Mouse (Mus musculus): Measurements from ENCODE around the gene Tagap. TPM values are rescaled to one million over a fixed set of nuclear protein-coding genes. Genes with fewer than 3 reads are reported as not detected.
"Not testable (repeated sequence)": the region's sequence is repeated elsewhere in the genome, so short reads cannot be mapped to it uniquely, and the experiment has no call there.

Tagap gene
- total RNA-seq, 2 experiments from 2014 or later = 4.9 to 5.4 TPM

GRCm38 (mm10) chr17:7915791-7916190, 10.0 kb upstream of the Tagap start:
- no peak for DNase-seq

- DNase-seq = no peak
These were observed 8.8 kb upstream of the Tagap start for GRCm38 (mm10) chr17:7916782-7917574.

- no peak for DNase-seq
These were observed 7.4 kb upstream of the Tagap start for GRCm38 (mm10) chr17:7918355-7918754.

DNA sequence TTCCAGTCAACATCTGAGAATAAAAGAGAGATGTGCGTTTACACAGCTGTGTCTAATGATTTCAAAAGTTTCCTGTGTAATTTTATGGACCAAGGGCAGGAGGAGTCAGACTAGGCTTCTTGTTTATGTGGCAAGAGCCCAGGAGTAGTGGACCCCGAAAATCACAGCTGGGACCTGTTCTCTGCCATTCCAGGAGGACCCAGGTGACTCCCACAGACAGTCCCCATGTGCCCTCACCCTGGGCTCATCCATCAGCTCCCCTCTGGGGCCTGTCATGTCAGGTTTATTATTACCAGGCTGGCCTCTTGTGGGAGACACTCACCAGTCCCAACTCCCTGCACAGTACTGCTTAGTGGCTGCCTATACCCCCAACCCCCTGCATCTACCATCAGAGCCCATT, 6.6 kb upstream of the Tagap start:
- no peak for DNase-seq

GRCm38 (mm10) chr17:7922564-7922963, 3.2 kb upstream of the Tagap start:
- DNase-seq = no peak

- no peak for DNase-seq
These were observed 1.5 kb upstream of the Tagap start for GRCm38 (mm10) chr17:7924185-7924725.

DNA sequence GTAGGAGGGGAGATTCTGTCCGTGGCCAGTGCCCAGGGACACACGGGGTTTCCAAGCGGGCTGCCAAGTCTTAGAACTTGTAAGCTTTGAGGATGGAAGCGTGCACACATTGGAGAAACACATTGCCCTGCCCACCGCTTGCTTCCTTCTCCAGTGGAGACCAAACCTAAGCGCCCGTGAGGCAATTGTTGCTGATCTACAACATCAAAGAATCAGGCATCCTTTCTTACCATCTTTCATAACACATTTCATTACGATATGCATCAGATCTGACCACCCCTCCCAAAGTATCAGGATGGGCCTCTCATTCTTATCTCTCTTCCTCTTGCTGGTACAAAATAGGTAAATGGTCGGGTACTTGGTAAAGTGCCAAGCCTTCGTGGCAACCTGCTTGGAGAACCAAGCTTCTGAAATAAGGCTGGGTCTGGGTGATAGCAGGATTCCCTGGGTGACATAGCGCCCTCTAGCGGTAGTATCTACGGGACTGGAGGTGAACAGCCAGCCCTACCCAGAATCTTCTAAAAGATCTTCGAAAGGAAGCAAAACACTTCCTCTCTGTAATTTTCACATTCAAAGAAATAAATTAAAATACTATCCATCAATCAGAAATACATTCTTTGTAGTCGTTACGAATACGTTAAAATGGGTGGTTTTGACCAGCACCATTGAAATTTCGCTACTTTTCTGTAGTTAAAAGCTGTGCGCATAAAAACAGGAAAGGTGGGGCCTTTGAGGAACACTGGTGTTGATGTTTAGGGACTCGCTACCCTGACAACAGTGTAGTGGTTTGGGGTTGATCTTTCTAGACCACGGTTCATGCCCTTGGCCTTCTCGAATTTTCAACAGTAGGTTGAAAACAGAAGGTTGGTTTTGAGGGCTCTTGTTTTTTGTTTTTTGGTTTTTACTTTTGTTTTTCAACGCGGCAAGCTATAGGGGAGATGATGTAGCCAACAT, 2.1 kb downstream of the Tagap start:
- peak; percentile 48 to 51 for DNase-seq

GRCm38 (mm10) chr17:7928662-7929061, 2.9 kb downstream of the Tagap start:
- no peak for DNase-seq

- no peak for DNase-seq
These were observed 3.5 kb downstream of the Tagap start for GRCm38 (mm10) chr17:7929279-7929678.

DNA sequence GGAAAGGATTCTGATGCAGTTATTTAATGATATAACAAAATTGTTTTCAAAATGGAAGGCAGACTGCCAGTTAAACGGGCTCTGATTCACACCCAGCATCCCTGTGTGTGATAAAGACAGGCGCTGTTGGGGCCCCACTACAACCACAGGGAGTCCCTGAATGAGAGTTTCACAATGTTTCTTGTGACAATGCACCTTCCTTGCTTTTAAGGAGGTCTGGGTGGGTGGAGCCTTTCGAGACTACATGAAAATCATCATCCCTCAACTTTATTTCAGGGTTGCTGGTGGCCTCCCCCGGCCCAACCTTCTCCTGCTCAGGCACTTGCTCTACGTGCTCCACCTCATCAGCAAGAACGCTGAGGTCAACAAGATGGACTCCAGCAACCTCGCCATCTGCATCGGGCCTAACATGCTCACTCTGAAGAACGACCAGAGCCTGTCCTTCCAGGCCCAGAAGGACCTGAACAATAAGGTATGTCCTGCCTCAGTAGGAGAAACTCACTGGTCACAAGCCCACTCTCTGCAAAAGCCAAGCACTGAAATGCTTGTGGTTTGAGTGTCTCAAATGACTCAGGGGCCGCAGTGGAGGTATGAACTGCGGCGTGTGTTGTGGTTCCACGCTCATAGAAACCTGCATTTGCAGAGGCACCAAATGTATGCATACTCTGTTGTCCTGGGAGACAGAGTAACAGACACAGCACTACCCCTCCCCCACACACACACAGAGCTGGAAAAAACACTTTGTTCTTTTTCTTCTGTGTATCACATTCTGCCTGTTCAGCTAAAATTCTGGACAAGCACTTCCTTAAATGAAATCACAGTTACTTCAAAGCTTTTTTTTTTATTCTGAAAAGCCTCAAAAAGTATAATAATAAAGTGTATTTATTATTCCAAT, 5.5 kb downstream of the Tagap start:
- no peak for DNase-seq

DNA sequence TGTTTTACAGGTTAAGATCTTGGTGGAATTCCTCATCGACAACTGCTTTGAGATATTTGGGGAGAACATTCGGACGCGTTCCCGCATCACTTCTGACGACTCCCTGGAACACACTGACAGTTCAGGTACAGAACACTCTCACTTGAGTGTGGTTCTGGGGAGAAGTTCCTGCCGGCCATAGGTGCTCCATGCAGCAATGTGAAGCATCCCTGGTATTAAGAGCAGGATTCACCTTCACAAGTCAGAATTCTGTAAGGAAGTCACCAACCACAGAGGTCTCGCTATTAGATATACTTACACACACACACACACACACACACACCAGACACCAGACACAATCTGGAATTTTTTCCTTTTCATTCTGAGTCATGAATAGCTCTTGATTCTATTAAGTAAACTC, 6.3 kb downstream of the Tagap start:
- DNase-seq = not testable (repeated sequence)

GRCm38 (mm10) chr17:7939640-7940039, 13.8 kb downstream of the Tagap start:
- DNase-seq = no peak

DNA sequence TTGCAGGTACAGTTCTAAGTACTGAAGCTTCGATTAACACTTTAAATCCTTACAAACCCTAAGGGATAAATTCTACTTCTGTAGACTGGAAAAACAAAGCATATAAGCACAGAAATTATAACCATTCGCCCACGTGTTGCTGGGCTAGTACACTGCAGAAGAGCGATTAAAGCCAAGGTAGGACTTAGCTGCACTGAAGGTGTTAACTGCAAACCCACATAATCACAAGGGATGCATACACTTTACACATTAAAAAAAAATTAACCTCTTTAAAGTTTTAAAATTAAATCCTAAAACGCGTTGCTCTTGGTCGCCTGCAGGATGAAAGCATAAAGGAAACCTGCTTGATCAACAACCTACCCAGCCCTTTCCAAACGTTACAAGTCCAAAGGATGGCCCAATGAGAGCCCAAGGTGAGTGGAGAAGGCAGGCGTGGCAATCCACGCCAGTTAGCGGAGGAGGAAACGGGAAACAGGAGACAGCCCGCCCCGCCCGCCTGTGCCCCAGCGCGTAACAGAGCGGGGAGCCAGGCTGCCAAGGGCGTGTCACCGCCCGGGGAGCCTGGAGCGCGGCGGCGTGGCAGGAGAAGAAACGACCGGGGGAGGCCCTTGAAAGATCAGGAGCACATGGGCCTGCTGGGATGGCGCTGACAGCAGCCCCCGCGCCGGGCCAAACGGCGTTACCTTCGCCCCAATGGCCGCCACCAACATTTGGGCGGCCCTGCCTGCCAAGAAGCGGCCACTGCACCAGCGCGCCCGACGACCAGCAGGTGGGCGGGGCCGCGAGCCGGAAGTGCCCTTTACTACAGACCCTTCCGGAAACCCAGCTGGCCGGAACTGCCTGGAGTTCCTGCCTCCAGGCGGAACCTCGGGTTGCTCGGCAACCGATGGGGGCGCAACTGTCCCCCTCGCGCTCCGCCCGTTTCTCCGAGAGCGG, 19.6 kb downstream of the Tagap start, which contains the start of gene Rsph3a:
Gene Rsph3a, plus strand, starts transcription at position 498 of the 936 bp plus-strand sequence.
- DNase-seq = peak; percentile 78

GRCm38 (mm10) chr17:7946053-7946627, 20.3 kb downstream of the Tagap start:
- not testable (repeated sequence) for DNase-seq

GRCm38 (mm10) chr17:7951333-7951732, 25.5 kb downstream of the Tagap start:
- not testable (repeated sequence) for DNase-seq

DNA sequence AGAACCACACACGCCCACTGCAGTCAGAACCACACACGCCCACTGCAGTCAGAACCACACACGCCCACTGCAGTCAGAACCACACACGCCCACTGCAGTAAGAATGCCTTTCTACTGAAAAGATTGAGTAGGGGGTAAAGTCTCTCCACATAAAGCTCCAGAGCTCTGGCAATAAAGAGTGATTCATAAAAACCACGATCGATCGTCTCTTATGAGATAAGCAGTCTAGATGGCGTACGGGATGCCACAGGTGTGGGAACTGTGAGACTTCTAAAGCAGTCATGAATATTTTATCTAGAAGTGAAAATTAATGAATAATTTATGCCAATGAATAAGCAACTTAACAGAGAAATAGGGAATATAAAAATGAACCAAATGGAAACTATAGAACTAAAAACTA, 31.4 kb downstream of the Tagap start:
- not testable (repeated sequence) for DNase-seq

DNA sequence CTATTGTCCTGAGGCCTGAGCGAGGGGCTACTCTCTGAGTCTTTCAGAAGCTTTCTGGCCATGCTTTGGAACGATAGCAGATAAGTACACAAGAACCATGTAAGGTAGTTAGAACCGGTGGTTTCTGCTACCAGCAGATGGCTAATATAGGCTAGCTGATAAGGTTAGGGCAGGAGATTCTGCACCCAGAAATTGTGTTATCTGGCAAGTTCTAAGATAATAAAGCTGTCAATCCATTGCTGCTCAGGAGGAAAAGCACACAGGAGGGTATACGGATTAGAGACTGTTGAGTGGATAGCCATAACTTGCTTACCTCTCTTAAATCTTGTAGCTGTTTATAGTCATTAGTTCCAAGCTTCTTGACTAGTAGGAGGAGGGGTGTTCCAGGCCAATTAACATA, 37.5 kb downstream of the Tagap start:
- DNase-seq = not testable (repeated sequence)

DNA sequence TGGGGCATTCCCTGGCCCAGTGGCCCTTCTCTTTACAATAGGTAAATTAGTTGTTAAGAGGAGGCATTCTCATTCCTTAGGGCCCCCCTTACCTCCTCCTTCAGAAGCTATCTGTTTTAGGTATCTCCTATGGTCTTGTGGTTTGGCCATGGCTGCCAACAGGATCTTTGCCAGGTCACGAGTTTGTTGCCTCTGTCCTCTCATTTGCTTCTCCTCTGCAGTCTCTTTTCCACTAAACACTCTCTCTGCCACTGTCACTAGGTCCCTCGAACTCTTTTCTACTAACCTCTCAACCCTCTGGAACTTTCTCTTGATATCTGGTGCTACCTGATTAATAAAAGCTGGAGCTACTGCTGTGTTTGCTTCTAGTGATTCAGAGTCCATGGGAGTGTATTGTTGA, 38.6 kb downstream of the Tagap start:
- not testable (repeated sequence) for DNase-seq

DNA sequence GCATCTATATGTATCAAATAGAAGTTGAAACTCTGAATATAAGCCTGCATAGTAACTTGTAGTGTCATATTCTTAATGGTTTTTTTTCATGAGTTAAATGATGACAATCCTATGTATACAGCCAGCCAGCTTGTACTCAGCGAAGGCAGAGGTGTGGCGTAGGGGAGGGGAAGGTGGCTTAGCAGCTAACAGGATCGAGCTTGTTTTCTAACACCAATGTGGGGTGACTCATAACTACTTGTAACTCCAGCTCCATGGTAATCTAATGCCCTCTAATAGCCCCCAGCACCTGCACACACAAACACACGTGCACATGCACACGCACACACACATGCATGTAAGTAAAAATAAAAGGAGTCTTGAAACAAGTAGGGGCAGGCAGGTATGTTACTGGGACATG, 42.7 kb downstream of the Tagap start:
- DNase-seq = not testable (repeated sequence)

- not testable (repeated sequence) for DNase-seq
These were observed 44.0 kb downstream of the Tagap start for GRCm38 (mm10) chr17:7969782-7970181.
